Mouse (Mus musculus) kidney, adult 2 months (tissue): ENCODE results near the gene Daam1.

ENCODE experiments used
- CTCF ChIP-seq: fragments of 200-500 bp; conservative IDR thresholded peaks from 2 replicates; pipeline ENCODE4 v1.5.1; 2011; ENCODE audit warnings: low read depth, mild to moderate bottlenecking, control low read depth, low read length, moderate library complexity, mixed read lengths; ENCODE audit not compliant: insufficient read depth, insufficient read length
- POLR2A ChIP-seq: fragments of 200-500 bp; IDR thresholded peaks from one replicate; pipeline ENCODE4 v1.6.1; 2011; ENCODE audit warnings: low read depth, low read length, control low read depth

DNA sequence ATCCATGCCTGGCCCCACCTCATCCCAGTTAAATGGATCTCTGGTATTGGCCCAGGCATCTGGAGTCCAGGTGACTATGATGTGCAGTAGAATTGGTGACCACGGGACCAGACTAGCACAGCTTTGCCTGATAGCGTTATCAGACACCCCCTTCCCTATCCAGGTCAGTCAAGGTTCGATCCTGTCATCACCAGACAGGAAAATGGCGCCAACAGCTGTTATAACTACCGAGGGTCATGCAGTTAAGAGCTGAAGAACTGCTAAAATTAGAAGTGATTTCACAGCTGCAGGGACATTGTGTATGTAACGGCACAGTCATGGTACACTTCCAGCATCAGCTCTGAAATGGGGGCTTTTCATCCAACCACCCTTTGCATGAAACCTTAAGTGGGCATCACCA is 149.3 kb downstream of the Daam1 start:
- TF ChIP-seq POLR2A = no peak
- TF ChIP-seq CTCF = no peak
